Mouse (Mus musculus) gastrocnemius, postnatal 14 days (tissue): ENCODE measurements at regions not wholly inside any gene's neighbourhood (a gene's known extent, or its start where the extent isn't known, plus 50 kb on each side); places are given as distances from the start of the nearest gene placed in this dataset.
A peak's percentile ranks its signal among the peaks of the same experiment; 100 is the strongest.

Experiments used
- DNase-seq: peaks from one replicate; pipeline ENCODE4 v3.0.0; 2021; ENCODE audit warnings: mixed read lengths
- intact Hi-C: fragments of 180-260 bp; cut with DNase I; formaldehyde crosslinking; loops from one replicate; pipeline ENCODE4 v1.15.1; 2025; ENCODE audit warnings: low total_unique reads

DNA sequence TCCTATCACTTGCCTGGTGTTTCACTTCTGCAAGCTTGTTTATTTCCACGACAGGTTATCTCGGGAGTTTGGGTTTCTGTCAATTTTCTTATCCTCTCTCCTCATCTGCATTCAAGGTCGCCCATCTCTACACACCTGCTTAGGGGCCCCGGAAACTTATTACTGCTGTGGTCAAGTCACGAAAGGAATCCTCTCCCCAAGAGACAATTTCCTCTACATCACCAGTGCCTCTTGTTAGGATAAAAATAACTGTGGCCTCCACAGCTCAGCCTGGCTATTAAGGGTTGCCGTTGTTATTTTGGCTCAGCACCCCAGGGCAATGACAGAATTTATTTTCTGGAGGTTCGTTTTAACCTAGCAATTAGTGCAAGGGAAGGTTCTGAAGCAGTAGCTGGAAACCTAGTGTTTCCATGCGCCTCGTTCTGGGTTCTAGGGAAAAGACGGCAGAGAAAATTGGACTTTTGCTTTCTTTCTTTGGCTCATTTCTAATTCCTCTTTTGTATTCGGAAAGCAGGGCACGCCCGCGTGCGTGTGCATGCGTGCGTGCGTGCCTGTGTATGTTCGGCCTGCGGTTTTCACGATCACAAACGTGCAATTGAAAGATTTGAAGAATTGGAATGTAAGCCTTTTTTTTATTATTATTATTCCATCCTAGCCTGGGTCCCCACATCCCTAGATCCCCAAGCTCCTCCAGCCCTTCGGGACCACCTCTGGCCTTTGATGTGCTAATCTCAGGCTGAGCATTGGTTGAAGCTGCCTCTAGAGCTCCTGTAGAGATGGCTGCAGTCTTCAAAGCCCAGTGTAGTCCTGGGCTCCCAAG lies 147.1 kb upstream of the Jarid2 start:
- no peak for DNase-seq
- intact Hi-C loops, result no loop called here

DNA sequence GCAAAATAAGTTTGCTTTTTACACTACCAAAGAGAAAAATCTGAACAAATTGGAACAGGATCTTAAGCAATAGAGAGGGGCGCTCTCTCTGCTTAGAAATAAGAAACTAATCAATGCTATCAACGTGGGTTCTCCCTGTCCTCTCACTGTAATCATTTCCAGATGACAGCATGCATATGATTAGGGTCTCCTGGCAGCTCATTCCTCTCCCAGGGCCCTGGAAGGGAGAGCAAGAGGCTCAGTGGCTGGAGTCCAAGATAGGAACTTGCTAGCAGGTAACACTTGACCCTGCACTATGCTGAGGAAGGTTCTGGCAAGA lies 146.5 kb upstream of the Jarid2 start:
- no peak for DNase-seq
- intact Hi-C loops, result no loop called here

DNA sequence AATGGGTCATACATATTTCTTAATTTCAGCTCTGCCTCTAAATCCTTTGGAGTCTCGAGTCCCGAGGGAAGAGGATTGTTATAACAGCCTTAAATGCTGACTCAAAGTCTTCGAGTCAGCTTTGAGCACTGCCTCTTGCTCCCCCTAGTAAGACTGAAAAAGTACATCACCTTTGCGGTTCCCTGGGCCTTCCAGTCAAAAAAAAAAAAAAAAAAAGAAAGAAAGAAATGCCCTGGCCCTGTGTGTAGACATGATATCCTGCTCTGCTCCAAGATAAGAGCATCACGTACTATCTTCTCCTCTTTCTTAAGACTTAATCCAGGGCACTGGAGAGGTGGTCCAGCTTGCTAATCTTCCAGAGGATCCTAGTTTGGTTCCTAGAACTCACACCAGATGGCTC lies 145.7 kb upstream of the Jarid2 start:
- no peak for DNase-seq
- intact Hi-C loops, result no loop called here

DNA sequence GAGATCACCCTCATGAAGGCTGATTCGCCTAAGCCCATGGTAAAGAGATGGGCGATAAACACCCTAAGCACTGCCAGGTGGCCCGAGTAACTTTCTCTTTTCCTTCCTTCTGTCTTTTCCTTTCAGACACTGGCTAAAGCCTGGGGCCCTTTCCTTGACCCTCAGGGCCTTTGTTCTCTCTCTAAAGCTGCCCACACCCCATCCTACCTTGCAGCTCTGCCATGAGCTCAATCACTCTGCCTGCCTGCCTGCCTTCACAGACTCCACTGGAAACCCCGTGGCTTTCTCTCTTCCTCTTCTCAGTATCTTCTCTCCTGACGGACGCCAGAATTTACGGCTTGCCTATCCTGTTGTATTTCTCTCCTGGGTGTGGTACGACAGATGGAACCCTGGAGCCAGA lies 145.1 kb upstream of the Jarid2 start:
- intact Hi-C loops, result no loop called here
- no peak for DNase-seq

DNA sequence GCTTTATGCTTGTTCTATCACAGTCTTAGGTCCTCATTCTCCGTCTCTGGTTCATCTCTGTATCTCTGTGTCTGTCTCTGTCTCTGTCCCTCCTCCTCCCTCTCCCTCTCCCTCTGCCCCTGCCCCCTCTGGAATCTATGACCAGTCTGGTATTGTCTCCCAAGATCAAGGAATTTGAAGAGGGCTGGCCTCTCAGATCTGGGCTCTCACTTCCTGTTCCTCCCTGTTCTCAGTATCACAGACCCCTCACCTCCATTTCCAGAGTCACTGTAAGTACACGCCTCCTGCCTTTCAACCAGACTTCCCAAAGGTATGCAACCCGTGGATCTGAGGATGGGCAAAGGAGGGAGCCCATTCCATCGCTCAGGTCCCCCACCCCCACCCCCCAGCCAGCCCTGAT lies 144.7 kb upstream of the Jarid2 start:
- DNase-seq, result no peak
- intact Hi-C loops, result no loop called here

DNA sequence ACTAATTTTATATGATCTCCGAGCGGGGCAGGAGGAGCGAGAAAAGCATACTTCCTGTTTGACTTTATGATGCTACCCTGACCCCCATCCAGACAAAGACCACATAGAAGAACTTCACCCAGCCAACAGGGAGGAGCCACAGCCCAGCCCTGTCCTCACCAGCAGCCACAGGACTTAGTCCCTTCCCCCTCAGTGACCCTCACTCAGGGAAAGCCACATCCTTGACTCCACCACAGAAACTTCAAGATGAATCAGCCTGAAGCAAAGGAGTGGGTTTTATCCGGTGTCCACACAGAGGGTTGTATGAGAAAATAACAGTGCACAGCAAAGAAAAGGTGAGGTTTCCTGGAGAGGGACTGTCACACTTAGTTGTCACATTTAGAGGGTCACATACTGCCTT lies 141.4 kb upstream of the Jarid2 start:
- DNase-seq, result no peak
- intact Hi-C loops, result no loop called here

DNA sequence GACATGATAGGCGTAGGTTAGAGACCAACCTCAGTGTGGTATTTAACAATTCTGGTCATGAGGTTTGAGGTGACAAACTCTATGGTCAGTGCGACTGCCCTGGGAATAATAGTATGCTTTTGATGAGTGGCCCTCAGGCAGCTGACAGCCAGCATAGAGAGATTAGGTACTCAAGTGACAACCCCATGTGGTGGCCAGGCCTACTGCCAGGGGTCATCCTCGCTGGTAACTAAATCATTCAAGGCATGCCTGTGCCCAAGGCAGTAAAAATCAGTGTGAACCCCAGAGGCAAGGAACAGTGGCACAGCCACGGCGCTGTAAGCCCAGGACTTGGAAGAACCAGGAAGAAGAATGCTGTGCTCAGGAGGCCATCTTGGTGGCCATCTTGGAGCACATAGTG lies 134.6 kb upstream of the Jarid2 start:
- intact Hi-C loops, result no loop called here
- DNase-seq, result peak; percentile 65

DNA sequence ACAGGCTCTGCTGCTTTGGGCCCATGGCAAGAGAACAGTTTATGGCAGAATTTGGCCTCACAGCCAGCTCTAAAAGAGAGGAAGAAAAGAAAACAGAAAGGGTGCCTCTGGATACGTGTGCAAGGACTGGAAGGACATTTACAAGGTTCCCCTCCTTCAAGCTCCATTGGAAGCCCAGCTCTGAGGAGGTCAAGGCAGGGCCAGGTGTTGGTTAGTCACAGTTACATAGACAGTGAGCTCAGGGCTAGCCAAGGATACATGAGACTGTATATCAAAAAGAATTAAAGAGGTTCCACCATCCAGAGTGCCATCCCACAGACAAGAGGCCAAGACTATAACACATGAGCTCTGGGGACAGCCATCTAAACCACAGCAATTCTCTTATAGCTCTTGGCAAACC lies 131.6 kb upstream of the Jarid2 start:
- DNase-seq, result no peak

DNA sequence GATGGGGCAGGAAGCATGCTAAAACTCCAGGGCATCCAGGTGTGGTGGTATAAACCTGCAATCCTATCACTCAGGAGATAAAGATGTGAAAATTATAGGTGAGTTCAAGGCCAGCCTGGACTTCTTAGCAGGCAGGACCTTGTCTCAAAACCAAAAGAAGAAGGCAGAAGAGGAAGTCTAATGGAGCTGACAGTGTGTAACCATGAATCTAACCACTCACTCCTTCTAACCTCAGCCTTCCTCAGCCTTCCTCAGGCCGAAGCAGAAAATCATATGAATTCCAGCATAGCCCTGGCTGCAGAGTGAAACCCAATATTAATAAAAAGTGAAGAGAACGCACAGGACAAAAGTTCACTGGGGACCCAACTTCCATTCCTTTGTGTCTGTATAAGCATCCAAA lies 128.2 kb upstream of the Jarid2 start:
- DNase-seq, result no peak

More for the DNA sequence above, 131.6 kb upstream of the Jarid2 start:
- intact Hi-C loops, result no loop called here

DNA sequence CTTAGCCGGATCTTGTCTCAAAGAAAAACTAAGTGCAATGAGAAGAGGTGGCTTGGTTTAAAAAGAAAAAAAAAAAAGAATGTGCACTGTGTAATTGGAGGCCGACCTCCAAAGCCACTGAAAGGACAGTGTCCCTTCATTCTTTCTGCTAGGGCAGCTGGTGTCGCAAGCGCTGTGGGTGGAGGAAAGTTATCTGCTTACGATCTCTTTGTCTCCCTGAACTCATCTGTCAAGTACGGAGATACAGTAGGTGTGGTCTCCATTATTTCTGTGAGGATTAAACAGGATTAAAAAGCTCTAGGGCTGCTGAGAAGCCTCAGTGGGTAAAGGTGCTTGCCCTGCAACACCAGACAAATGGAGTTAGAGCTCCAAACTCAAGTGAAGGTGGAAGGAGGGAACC lies 126.6 kb upstream of the Jarid2 start:
- intact Hi-C loops, result no loop called here
- no peak for DNase-seq

More for the DNA sequence above, 128.2 kb upstream of the Jarid2 start:
- intact Hi-C loops, result no loop called here

DNA sequence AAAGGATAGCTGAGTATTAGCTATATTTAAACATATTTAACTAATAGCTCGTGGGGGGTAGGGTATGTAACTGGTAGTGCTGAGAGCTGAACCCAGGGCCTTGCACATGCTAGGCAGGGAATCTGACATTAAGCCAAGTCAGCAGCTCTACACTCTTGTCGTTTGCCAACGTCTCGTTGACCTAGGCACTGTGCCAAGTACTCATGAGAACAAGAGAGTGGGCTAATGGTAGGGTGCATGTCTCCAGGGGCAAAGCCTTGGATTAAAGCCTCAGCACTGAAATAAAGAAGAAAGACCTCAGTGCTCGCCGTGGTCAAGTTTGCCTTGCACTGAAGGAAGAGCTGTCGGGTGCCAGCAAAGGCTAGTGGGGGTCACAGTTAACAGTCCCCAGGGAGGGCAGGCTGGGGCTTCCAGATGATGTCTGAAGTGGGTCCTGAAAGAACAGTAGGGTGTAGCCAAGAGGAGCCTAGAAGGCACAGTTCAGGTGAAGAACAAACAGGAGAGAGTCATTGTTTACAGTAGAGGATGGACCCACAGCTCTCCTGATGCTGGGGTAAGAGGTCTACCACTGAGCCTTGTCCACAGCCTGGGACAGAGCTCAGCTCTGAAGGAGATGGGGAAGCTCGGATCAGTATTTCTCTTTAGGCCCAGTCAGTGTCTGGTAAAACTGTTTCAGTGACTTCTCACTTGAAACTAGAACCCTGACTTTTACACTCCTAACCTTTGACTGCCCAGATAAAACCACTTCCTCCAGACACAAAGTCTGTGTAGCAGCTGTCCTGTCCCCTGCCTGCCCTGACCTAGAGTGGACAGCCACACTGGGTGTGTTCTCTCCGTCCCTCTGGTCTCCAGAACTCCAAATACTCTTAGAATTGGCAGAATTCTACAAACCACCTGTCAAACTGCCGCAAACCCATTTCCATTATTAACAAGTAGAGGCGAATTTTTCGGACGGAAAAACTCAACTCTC lies 121.7 kb upstream of the Jarid2 start:
- DNase-seq, result no peak
- intact Hi-C loops, result no loop called here

DNA sequence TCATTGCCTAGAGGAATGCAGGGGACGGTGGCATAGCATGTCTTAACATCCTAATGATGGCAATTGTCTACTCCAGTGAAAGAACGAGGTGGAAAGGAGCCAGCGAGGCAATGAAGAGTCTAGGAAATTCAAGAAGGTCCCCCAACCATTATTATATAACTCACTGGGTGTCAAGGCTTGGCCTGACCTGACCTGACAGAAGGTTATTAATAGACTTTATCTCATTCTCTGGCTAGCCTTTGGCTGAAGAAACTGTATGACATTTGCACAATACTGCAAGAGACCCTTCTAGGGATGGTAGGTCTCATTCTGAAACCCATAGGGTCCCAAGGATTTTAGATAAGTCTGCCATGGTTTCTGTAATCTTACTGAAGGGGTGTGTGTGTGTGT lies 121.0 kb upstream of the Jarid2 start:
- DNase-seq, result no peak
- intact Hi-C loops, result no loop called here

DNA sequence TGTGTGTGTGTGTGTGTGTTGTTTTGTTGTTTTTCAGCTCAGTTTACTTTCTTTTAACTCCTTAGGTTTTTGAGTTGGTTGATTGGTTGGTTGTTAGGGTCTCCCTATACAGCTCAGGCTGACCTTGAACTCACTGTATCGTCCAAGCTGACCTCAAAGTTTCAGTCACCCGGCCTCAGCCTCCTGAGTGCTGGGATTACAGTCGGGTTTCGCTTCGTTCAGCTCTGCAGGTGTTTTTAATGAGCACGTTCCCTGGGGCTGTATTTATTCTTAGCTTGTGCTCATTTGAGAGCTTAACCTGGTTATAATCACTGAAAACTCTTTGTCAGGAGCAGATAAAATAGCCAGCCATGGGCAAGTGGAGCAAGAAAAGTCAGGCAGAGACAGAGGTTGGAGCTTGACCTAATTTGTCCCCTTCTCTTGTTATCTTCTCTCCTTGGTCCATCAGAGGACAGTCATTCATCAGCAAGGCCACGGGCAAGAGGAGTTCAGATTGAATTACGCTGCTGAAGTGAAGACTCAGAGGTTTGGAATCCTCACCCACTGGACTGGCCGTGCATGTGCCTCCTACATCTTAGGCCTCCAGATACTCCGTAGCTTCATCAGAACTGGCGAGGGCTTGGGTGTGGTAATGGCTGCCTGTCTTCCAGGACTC lies 120.5 kb upstream of the Jarid2 start:
- no peak for DNase-seq
- intact Hi-C loops, result no loop called here

DNA sequence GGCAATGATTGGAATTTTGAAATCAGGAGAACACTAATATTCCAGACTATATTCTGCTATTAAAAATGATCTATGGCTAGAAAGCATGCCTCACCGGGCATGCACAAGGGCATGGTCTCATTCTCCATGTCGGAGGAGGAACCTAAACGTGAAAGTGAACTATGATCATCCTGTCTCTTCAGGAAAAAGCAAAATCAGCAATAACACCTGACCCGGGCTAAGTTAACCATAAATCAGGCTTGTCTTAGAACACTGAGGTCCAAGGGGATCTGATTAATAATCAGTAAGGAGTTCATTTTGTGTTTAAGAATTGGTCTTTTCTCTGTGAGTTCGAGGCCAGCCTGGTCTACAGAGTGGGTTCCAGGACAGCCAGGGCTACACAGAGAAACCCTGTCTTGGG lies 119.7 kb upstream of the Jarid2 start:
- no peak for DNase-seq
- intact Hi-C loops, result no loop called here

DNA sequence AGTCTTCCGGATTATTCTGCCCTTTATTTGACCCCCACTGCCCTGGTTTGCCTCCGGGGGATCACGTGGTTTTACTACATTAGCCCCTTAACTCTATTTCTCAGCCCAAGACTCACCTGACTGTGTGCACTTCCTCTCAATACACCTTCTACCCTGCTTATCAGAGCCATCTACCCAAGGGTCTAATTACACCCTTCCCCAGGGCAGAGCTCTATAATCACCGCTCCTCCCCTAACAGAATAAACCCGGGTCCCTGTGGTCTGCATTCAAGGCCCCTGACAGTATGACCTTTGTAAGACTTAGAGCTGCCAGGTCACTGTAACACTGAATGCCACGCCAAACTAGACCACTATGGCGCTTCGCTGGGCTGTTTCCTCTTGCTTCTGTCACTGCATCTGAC lies 113.6 kb upstream of the Jarid2 start:
- no peak for DNase-seq
- intact Hi-C loops, result no loop called here

DNA sequence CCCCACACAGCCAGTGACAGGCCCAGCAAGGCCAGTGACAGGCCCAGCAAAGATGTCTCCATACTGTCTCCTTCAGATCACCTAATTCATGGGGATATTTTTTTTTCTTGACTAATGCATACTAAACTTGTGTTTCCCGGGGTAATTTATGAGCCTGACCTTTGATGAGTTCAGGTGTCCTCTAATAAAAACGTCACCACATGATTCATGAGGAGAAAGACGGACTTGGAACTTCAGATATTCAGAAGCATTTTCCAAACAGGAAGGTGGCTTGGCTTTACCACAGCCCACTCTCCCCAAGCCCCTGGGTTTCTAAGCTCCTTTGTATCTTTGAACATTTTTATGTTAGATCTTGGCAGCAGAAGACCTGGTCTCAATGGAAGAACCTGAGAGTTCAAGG lies 110.9 kb upstream of the Jarid2 start:
- no peak for DNase-seq

DNA sequence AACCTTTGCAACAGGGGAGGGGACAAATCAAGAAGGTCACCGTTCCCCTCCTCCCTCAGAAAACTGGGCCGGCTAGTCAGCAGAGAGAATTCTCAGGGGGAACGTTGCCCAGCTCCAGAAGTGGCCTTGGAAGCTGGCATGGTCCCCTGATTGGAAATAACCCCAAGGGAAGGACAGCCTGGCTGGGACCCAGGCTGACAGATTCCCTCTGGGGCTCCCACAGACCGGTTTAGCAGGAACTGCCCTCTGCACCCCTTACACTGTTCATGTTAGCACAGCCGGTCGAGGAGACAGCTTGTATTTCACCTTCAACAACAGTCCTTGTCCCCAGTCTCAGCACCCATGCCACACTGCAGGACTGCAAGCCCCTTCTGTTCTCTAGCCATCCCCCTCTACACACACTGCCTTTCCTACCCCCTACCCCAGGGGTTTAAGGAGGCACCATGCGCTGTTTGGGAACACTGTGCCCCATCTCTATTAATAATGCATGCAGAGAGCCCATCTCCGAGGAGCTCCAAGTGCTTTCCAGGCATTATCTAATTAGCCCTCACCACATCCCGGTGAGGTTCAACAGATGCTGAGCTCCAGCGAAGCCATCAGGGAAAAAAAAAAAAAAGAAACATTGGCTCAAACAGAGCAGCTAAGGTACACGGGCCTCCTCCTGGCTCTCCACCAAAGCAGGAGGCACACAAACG lies 106.5 kb upstream of the Jarid2 start:
- peak; percentile 21 for DNase-seq
- intact Hi-C loops, result no loop called here

More for the DNA sequence above, 110.9 kb upstream of the Jarid2 start:
- intact Hi-C loops, result no loop called here

DNA sequence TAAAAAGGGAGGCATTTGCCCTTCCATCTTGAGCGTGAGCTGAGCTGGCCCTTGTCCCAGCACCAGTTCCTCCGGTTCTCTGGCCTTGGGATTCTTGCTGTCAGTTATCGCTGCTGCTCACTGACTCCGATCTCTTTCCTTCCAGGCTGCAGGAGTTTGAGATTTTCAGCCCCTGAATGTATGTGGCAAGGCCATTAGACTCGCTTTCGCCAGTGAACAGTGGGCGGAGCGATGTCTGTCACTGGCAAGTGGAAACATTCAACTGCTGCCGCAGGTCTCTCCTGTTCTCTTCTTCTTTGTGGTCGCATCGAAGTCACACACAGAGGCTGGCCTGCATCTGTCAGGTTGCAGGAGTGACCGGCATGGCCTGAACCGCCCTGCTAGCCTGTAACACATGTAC lies 104.6 kb upstream of the Jarid2 start:
- intact Hi-C loops, result no loop called here
- no peak for DNase-seq

DNA sequence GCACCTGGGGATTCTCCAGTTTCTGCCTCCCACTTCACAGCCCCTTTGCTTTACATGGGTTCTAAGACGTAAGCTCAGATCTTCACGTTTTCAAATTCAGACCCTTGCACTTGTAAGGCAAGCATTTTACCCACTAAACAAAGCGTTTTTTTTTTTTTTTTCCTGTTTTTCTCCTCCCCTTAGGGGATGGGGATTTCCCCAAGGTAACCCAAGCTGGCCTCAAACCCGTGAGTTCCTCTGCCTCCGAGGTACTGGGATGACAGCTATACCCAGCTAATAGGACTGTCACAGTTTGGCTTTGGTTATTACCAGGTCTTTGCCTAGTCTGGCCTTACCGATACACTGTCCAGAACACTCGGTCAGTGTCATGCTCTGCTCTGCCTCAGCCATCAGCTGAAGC lies 103.5 kb upstream of the Jarid2 start:
- intact Hi-C loops, result no loop called here
- no peak for DNase-seq

DNA sequence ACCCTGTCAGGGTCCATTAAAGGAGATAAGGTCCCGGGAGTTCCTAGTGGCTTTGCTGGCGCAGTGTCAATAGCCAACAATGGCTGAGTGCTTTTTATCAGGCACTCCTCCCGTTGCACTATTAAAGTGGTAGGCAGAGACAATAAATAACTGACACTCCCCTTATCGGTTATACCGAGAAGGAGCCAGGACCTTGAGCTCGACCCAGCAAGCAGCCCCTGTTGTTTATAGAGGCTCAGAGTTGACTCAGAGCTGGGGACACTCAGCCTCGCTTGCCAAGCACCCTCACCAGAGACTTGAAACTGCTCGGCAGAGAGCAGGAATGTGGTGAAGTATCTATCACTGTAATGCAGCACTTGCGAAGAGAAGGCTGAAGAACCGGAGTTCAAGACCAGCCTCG lies 102.5 kb upstream of the Jarid2 start:
- DNase-seq, result no peak
- intact Hi-C loops, result no loop called here
